Mouse (Mus musculus) right cerebral cortex, adult 18-20 months (tissue): ENCODE measurements at regions not wholly inside any gene's neighbourhood (a gene's known extent, or its start where the extent isn't known, plus 50 kb on each side); places are given as distances from the start of the nearest gene placed in this dataset.

Experiments
- DNase-seq: peaks from one replicate; pipeline ENCODE4 v3.0.0; 2022; ENCODE audit warnings: mixed read lengths

DNA sequence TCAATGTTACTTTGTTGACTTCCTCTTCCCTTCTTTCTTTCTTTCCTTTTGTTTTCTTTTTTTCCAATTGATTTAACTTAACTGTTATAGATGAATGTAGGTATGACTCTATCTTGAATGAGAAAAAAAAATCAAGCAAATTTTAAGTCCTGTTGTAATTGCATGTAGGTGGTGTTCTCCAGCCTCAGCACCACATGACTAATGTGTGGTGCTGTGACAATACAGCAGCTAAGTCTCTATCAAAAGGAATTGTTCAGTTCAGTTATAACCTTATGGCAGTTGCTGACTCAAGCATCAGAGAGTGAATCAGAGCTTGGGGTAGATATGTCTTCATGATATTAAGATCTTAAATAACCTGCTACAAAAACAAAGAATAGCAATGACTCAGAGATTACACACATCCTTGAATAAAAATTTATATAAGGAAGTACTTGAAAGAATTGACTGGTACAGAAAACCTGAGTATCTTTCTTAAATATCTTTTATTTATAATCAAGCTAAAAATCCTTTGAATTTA, 543.6 kb upstream of the Slitrk1 start:
- peak; percentile 5 for DNase-seq

DNA sequence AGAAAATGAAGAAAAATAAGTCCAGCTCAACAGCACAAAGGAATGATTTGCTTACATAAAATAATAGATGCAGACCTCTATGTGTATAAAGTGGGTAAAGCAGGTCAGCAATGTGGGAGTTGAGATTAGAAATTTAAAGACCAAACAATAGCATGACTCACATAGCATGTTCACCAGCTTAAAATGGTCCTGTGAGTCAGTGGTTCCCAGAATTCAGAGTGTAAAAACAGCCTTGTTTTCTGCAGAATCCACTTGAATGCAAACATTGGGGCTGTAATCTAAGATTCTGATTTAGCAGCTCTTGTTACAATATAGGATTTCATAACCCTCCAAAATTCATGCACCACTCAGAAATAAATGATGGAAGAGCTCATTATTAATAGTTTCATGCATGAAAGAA, 520.2 kb upstream of the Slitrk1 start:
- DNase-seq: peak; percentile 7

DNA sequence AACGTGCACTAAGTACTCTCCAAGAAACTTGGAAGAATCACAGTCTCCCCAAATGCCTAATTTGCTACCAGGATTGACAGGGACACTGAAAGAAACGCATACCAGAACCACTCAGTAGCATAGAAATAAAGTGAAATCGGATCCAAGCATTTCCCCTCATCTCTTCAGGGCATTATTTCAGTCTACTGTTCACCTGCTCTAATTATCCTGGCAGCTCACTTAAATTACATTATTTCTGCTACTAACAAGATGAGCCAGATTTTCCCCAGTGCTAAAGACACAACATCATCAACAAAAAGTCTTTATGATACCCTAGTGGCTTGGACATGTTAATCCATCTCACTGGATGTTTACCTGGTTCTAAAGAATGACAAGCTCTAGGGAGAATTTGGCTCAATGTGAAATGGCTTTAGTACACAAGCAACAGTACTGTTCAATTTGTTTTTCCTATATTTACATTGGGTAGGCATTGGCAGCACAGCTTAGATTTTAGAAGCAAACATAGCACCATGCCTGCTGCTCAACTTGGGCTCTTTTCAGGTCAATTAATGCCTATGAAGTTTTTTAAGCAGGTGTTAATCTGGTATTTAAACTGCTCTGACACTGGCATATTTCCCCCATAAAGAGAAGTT, 519.1 kb upstream of the Slitrk1 start:
- no peak for DNase-seq
